Mouse (Mus musculus) ES-Bruce4 (cell line): ENCODE results near the gene Dab2ip. TPM values are rescaled to one million over a fixed set of nuclear protein-coding genes. Genes with fewer than 3 reads are reported as not detected.

Source experiments
- H3K27ac ChIP-seq: 2 replicates; pipeline ENCODE4 v1.5.1; 2012; ENCODE audit warnings: low read length, inconsistent platforms; ENCODE audit not compliant: insufficient read depth
- H3K27me3 ChIP-seq: 2 replicates; pipeline ENCODE4 v1.6.1; 2012; ENCODE audit warnings: mild to moderate bottlenecking, low read length, inconsistent platforms; ENCODE audit not compliant: control insufficient read depth, poor library complexity, insufficient read depth, severe bottlenecking
- H3K36me3 ChIP-seq: 2 replicates; pipeline ENCODE4 v1.6.1; 2012; ENCODE audit warnings: inconsistent platforms, mild to moderate bottlenecking, low read length, moderate library complexity; ENCODE audit not compliant: control insufficient read depth, poor library complexity, insufficient read depth, severe bottlenecking
- H3K4me1 ChIP-seq: one replicate; pipeline ENCODE4 v1.8.1; 2011; ENCODE audit warnings: low read length; ENCODE audit not compliant: control insufficient read depth, insufficient read depth
- H3K4me3 ChIP-seq: 2 replicates; pipeline ENCODE4 v1.5.1; 2011; ENCODE audit warnings: low read depth, mild to moderate bottlenecking, low read length
- H3K9ac ChIP-seq: 2 replicates; pipeline ENCODE4 v1.6.1; 2012; ENCODE audit warnings: low read depth, mild to moderate bottlenecking, inconsistent platforms; ENCODE audit not compliant: poor library complexity, severe bottlenecking
- H3K9me3 ChIP-seq: replicated peaks from 2 replicates; pipeline ENCODE4 v1.6.1; 2012; ENCODE audit warnings: mild to moderate bottlenecking, low read length, inconsistent platforms; ENCODE audit not compliant: control insufficient read depth, poor library complexity, insufficient read depth, severe bottlenecking
- CTCF ChIP-seq: IDR thresholded peaks from one replicate; pipeline ENCODE4 v1.8.1; 2011; ENCODE audit warnings: low read depth, low read length
- EP300 ChIP-seq: IDR thresholded peaks from 2 replicates; pipeline ENCODE4 v1.6.1; 2011; ENCODE audit warnings: low read depth, low read length; ENCODE audit not compliant: insufficient read depth
- POLR2A ChIP-seq: IDR thresholded peaks from one replicate; pipeline ENCODE4 v1.8.1; 2011; ENCODE audit warnings: low read length; ENCODE audit not compliant: insufficient read depth
- polyA plus RNA-seq: library from polyadenylated mRNA; stranded (reverse); fragments of >200 nt; gene quantifications from 2 replicates; pipeline ENCODE4 v1.2.4, GENCODE M21; 2011; ENCODE audit warnings: low read depth; ENCODE audit not compliant: missing spikeins, insufficient read depth, insufficient read length

Gene Dab2ip
- polyA plus RNA-seq, 1 experiment = 29.4 TPM

DNA sequence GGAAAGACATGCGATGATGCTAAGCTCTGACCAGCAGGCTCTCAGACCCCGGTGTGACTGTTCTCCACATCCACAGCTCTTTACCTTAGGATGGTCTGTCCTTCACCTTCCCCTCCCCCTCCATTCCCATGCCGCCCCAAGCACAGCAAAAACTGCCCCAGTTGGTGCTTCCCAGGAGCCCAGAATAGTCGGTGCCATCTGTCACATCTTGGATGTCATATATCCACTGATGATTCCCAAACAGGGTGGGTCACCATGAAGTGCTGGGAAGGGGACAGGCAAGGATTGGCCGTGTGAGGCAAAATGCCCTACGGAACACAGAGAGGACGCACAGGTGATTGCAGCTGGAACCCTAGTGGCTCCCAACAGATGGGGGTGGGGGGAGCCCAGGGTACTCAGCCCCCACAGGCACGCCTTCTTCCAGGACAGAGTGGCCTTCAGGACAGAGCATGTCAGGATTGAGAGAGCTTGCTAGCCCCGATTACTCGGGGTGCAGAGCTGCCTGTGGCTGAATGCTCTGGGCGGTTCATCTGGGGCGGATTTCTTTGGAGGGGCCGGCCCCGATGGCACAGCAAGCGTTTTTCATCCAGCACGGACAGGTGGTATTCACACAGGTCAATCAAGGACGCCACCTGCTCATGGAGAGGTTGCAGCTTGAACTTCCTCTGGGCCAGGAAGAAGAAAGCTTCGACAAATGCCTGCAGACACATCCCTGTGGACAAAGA lies 193.9 kb downstream of the Dab2ip start:
- Histone ChIP-seq H3K9me3 (no peaks in the 10 kb centered on the region), H3K4me1 (no peaks in the 10 kb centered on the region), H3K27ac (no peak overlapping the region), H3K9ac (no peak overlapping the region), H3K4me3 (no peak overlapping the region), H3K36me3 (no peaks in the 10 kb centered on the region), H3K27me3 (no peaks in the 10 kb centered on the region)
- TF ChIP-seq POLR2A = no peak
- TF ChIP-seq CTCF = no peak
- TF ChIP-seq EP300 = no peak

DNA sequence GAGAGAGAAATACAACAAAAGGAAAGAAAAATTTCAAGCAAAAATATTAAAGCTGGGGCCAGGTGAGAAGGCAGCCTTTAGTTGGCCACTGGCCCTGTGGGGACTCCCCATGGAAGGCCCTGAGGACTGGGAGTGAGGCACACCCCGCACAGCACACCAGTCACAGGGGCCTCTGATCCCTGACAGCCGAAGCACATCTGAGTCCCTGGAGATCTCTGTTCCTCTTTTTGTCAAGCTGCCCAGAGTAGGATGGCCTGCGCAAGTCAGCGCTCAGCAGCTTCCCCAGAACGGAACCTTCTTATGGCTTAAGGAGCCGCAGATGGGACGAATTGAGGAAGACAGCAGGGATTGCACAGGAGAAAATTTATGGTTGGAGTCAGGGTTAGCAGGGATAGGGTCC lies 198.4 kb downstream of the Dab2ip start:
- H3K36me3 ChIP-seq = no peaks in the 10 kb centered on the region
- no peak overlapping the region for H3K4me3 ChIP-seq
- H3K9ac ChIP-seq = no peak overlapping the region
- no peak overlapping the region for H3K27ac ChIP-seq
- no peaks in the 10 kb centered on the region for H3K27me3 ChIP-seq
- no peaks in the 10 kb centered on the region for H3K9me3 ChIP-seq
- TF ChIP-seq CTCF = no peak
- no peaks in the 10 kb centered on the region for H3K4me1 ChIP-seq

DNA sequence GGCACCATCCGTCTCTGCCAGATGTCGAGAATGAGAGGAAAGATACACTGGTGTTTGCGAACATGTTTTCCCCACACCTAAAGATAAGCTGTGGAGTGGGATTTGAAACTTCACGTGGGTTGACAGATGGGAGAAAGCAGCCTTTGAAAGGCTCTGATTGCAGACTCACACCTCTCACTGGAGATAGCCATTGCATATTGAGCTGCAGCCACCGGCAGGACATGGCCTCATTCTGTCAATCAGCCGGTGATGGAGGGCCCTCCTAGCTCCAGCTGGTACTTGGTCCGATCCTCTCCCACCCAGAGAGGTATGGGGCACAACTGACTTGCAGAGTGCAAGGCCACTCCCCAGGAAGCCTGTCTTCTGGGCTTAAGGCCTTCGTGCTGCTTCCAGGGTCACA lies 202.3 kb downstream of the Dab2ip start:
- TF ChIP-seq POLR2A = no peak
- no peak for TF ChIP-seq EP300
- TF ChIP-seq CTCF = no peak
- Histone ChIP-seq H3K4me1 (no peaks in the 10 kb centered on the region), H3K27me3 (no peaks in the 10 kb centered on the region), H3K9me3 (no peaks in the 10 kb centered on the region), H3K27ac (no peak overlapping the region), H3K4me3 (no peak overlapping the region), H3K9ac (no peak overlapping the region), H3K36me3 (no peaks in the 10 kb centered on the region)

GRCm38 (mm10) chr2:35760867-35761266 lies 202.8 kb downstream of the Dab2ip start:
- Histone ChIP-seq H3K9me3 (no peaks in the 10 kb centered on the region), H3K4me1 (no peaks in the 10 kb centered on the region), H3K9ac (no peak overlapping the region), H3K4me3 (no peak overlapping the region), H3K27ac (no peak overlapping the region), H3K27me3 (no peaks in the 10 kb centered on the region), H3K36me3 (no peaks in the 10 kb centered on the region)
- TF ChIP-seq CTCF (no peak), POLR2A (no peak)

GRCm38 (mm10) chr2:35761458-35761857 lies 203.4 kb downstream of the Dab2ip start:
- Histone ChIP-seq H3K9me3 (no peaks in the 10 kb centered on the region), H3K27me3 (no peaks in the 10 kb centered on the region), H3K36me3 (no peaks in the 10 kb centered on the region), H3K4me3 (no peak overlapping the region), H3K9ac (no peak overlapping the region), H3K4me1 (peaks cover 2% of the 10 kb centered on the region), H3K27ac (no peak overlapping the region)
- TF ChIP-seq CTCF (peak; percentile 10), POLR2A (no peak)

GRCm38 (mm10) chr2:35763818-35764217 lies 205.8 kb downstream of the Dab2ip start:
- Histone ChIP-seq H3K4me3 (no peak overlapping the region), H3K36me3 (no peaks in the 10 kb centered on the region), H3K9me3 (no peaks in the 10 kb centered on the region), H3K27ac (no peak overlapping the region), H3K4me1 (peaks cover 2% of the 10 kb centered on the region), H3K27me3 (no peaks in the 10 kb centered on the region), H3K9ac (no peak overlapping the region)
- TF ChIP-seq POLR2A = no peak
- no peak for TF ChIP-seq CTCF
